Mouse (Mus musculus): Measurements from ENCODE around the gene Actl7b.

Actl7b gene

DNA sequence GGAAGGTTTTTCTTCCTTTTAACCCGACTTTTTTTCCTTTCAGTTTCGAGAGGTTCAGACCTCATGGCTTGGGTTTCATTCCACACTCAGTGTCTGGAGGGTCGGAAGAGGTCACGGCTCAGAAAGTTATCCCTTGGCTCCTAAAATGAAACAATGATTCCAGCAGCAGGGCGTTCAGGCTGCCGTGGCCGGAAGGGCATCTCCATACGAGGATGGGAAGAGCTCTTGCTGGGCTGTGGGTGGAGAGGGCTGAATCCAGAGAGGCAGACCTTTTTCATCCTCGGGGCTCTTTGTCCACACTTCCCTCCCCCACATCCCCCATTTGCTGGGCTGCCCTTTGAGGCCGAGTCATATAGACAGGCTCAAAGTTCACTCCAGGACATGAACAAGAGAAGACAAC is 39.0 kb downstream of the Actl7b start:
- DNase-seq = no peak

DNA sequence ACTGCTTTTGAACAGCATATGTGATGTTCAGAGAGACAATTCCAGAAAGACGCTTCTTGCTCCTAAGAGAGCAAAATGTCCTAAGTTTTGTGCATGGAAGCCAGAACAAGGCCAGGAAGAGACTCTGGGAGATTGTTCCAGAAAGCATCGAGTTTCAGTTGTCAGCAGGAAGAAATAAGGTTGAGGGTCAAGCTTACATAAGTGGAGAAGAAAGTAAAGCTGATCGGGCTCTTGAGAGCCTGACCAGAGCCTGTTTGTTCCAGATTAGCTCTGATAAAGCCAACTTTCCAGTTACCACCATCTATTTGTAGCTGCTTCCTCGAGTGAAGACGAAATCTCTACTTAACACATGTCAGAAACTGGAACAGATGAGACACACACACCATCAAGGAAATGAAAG is 42.6 kb downstream of the Actl7b start:
- no peak for DNase-seq

GRCm38 (mm10) chr4:56696401-56696800 is 44.8 kb downstream of the Actl7b start:
- DNase-seq = no peak

Measured in cerebellum, postnatal 36 days (tissue).